Mouse (Mus musculus): ENCODE measurements around the gene Eif2ak1. TPM values are rescaled to one million over a fixed set of nuclear protein-coding genes. Genes with fewer than 3 reads are reported as not detected.

Gene Eif2ak1
- polyA plus RNA-seq, 1 experiment = 13.9 TPM

DNA sequence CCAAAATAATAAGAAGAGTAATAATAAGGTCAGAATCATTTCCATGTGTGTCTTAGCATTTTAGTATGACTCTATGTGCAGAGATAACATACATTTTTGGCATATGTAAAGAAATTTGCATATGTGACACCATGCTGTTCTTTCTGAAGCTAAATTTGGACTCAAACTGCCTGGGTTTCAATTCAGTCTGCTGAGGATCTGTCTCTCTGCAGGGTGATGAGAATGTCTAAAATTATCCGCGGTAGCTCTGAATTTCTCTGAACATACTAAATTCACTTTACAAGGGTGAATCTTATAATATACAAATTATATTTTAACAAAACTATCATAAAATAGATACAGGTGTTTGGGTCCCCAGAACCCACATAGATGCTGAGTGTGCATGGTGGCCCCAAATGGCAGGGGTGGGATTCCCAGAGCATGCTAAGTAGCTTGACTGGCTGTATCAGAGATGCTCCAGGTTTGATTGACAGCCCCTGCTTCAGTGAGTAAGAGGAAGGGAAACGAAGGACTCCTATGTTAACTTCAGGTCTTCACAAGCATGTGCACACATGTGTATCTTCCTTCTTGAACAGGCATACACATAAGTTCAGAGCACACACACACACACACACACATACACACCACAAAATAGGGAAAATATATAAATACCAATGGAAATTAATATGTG, 8.0 kb upstream of the Eif2ak1 start:
- peaks cover 10% of the 10 kb centered on the region for H3K27me3 ChIP-seq (ENCODE audit: control insufficient read depth, insufficient read depth, insufficient read length)
- no peaks in the 10 kb centered on the region for H3K79me3 ChIP-seq (ENCODE audit: low read depth)
- H3ac ChIP-seq (ENCODE audit: control insufficient read depth, insufficient read length, low read depth) = no peak overlapping the region
- H3K4me3 ChIP-seq (ENCODE audit: insufficient read depth, poor library complexity, severe bottlenecking) = no peak overlapping the region
- H3K79me2 ChIP-seq (ENCODE audit: control insufficient read depth, insufficient read depth) = no peaks in the 10 kb centered on the region
- TF ChIP-seq FOSL1 (IDR thresholded peaks at IDR 0.05; ENCODE audit: insufficient read depth, low read length, poor library complexity, severe bottlenecking) (no peak), CEBPB (IDR thresholded peaks at IDR 0.05; ENCODE audit: low read depth) (no peak), MYOG (IDR thresholded peaks at IDR 0.05; ENCODE audit: control insufficient read depth, extremely low read depth, insufficient read length) (no peak)
- H3K36me3 ChIP-seq (ENCODE audit: control insufficient read depth, insufficient read depth) = no peaks in the 10 kb centered on the region

DNA sequence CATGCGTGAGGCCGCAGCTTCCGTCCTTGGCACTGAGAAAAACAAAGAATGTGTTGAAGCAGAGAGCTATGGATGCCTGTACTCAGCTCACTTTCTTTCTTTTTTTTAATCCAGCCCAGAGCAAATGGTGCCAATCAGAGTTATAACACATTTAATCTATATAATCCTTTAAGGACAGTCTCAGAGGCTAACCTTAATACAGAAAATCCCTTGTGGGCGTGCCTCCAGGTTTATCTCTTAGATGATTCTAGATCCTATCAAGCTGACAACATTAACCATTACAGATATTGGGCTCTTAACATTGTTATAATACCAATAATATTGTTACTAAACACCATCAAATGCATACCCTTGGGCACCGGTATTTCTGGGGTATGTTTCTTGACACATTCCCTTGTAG, 5.9 kb upstream of the Eif2ak1 start:
- H3K36me3 ChIP-seq (ENCODE audit: control insufficient read depth, insufficient read depth) = no peaks in the 10 kb centered on the region
- H3K4me3 ChIP-seq (ENCODE audit: insufficient read depth, poor library complexity, severe bottlenecking) = no peak overlapping the region
- TF ChIP-seq FOSL1 (IDR thresholded peaks at IDR 0.05; ENCODE audit: insufficient read depth, low read length, poor library complexity, severe bottlenecking) = no peak
- TF ChIP-seq CEBPB (IDR thresholded peaks at IDR 0.05; ENCODE audit: low read depth) = no peak
- no peak for TF ChIP-seq CTCF (IDR thresholded peaks at IDR 0.05; ENCODE audit: control insufficient read depth, insufficient read depth, insufficient read length)
- TF ChIP-seq MYOG (IDR thresholded peaks at IDR 0.05; ENCODE audit: control insufficient read depth, extremely low read depth, insufficient read length) = no peak
- TF ChIP-seq MAX (IDR thresholded peaks at IDR 0.05) = no peak
- TF ChIP-seq MYOD1 (IDR thresholded peaks at IDR 0.05; ENCODE audit: control insufficient read depth, insufficient read length, low read depth) = no peak
- no peak for TF ChIP-seq USF1 (IDR thresholded peaks at IDR 0.05; ENCODE audit: low read depth)
- no peak overlapping the region for H3ac ChIP-seq (ENCODE audit: control insufficient read depth, insufficient read length, low read depth)
- H3K79me2 ChIP-seq (ENCODE audit: control insufficient read depth, insufficient read depth) = no peaks in the 10 kb centered on the region
- no peaks in the 10 kb centered on the region for H3K79me3 ChIP-seq (ENCODE audit: low read depth)
- H3K27me3 ChIP-seq (ENCODE audit: control insufficient read depth, insufficient read depth, insufficient read length) = peaks cover 5% of the 10 kb centered on the region

DNA sequence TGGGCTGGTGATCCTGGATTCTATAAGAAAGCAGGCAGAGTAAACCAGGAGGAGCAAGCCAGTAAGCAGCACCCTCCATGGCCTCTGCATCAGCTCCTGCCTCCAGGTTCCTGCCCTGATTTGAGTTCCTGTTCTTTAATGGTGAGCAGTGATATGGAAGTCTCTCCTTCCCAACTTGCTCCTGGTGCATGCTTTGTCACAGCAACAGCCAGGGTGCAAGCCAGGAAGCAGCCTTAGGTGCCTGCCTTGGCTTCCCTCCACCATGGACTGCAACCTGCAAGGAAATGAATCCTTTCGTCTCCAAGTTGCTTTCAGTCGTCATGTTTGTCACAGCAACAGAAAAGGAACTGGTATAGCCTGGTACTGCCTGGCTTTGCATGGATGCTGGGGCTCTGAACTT, 3.0 kb upstream of the Eif2ak1 start:
- Histone ChIP-seq H3K79me3 (ENCODE audit: low read depth) (peaks cover 3% of the 10 kb centered on the region), H3K4me3 (ENCODE audit: insufficient read depth, poor library complexity, severe bottlenecking) (no peak overlapping the region), H3K27me3 (ENCODE audit: control insufficient read depth, insufficient read depth, insufficient read length) (no peaks in the 10 kb centered on the region), H3ac (ENCODE audit: control insufficient read depth, insufficient read length, low read depth) (no peak overlapping the region), H3K79me2 (ENCODE audit: control insufficient read depth, insufficient read depth) (peaks cover 17% of the 10 kb centered on the region), H3K36me3 (ENCODE audit: control insufficient read depth, insufficient read depth) (no peaks in the 10 kb centered on the region)
- TF ChIP-seq FOSL1 (IDR thresholded peaks at IDR 0.05; ENCODE audit: insufficient read depth, low read length, poor library complexity, severe bottlenecking) = no peak
- TF ChIP-seq MYOD1 (IDR thresholded peaks at IDR 0.05; ENCODE audit: control insufficient read depth, insufficient read length, low read depth) = no peak
- no peak for TF ChIP-seq MAX (IDR thresholded peaks at IDR 0.05)
- no peak for TF ChIP-seq MYOG (IDR thresholded peaks at IDR 0.05; ENCODE audit: control insufficient read depth, extremely low read depth, insufficient read length)
- TF ChIP-seq USF1 (IDR thresholded peaks at IDR 0.05; ENCODE audit: low read depth) = no peak
- no peak for TF ChIP-seq CTCF (IDR thresholded peaks at IDR 0.05; ENCODE audit: control insufficient read depth, insufficient read depth, insufficient read length)

DNA sequence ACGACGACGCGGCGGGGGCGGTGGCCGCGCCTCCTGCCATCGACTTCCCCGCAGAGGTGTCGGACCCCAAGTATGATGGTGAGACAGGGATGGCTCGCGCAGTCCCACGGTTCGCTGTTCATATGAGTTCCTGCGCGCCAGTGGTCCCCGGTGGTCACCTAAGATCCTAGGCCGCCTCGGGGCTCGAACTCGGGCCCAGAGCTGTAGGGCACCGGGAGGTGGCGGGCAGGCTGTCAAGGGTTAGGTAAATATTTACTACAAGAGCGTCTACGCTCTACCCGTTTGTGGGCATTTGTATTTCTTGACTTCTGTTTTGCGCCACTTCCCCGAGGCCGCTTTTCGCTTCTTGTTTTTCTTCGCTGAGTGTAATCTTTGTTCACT, 333 bp downstream of the Eif2ak1 start:
- no peaks in the 10 kb centered on the region for H3K36me3 ChIP-seq (ENCODE audit: control insufficient read depth, insufficient read depth)
- H3K79me2 ChIP-seq (ENCODE audit: control insufficient read depth, insufficient read depth) = peaks cover 36% of the 10 kb centered on the region
- TF ChIP-seq CTCF (IDR thresholded peaks at IDR 0.05; ENCODE audit: control insufficient read depth, insufficient read depth, insufficient read length) (no peak), CEBPB (IDR thresholded peaks at IDR 0.05; ENCODE audit: low read depth) (no peak), MAX (IDR thresholded peaks at IDR 0.05) (no peak), FOSL1 (IDR thresholded peaks at IDR 0.05; ENCODE audit: insufficient read depth, low read length, poor library complexity, severe bottlenecking) (no peak), MYOD1 (IDR thresholded peaks at IDR 0.05; ENCODE audit: control insufficient read depth, insufficient read length, low read depth) (no peak)
- peak overlapping the region; percentile 71 for H3K4me3 ChIP-seq (ENCODE audit: insufficient read depth, poor library complexity, severe bottlenecking)
- peaks cover 16% of the 10 kb centered on the region for H3K79me3 ChIP-seq (ENCODE audit: low read depth)
- H3K27me3 ChIP-seq (ENCODE audit: control insufficient read depth, insufficient read depth, insufficient read length) = no peaks in the 10 kb centered on the region
- H3ac ChIP-seq (ENCODE audit: control insufficient read depth, insufficient read length, low read depth) = peak overlapping the region; percentile 98

DNA sequence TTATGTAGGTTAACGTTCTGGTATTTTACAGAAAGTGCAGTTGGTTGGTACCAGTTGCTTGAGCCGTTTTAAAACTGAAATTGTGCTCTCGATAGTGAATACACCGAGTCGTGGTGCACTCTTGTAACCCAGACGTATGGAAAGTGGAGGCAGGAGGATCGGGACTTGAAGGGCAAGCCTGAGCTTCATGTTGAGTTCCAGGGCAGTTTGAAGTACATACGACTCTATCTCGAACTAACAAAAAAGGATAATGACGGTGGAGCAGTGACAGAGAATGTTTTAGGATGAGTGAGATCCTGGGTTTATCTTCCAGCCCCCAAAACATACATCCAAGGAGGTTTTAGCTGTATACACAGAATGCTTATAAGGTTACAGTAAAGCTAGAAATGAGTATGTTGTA, 873 bp downstream of the Eif2ak1 start:
- Histone ChIP-seq H3K36me3 (ENCODE audit: control insufficient read depth, insufficient read depth) (no peaks in the 10 kb centered on the region), H3K4me3 (ENCODE audit: insufficient read depth, poor library complexity, severe bottlenecking) (peak overlapping the region; percentile 71), H3ac (ENCODE audit: control insufficient read depth, insufficient read length, low read depth) (peak overlapping the region; percentile 57), H3K79me3 (ENCODE audit: low read depth) (peaks cover 16% of the 10 kb centered on the region), H3K27me3 (ENCODE audit: control insufficient read depth, insufficient read depth, insufficient read length) (no peaks in the 10 kb centered on the region), H3K79me2 (ENCODE audit: control insufficient read depth, insufficient read depth) (peaks cover 36% of the 10 kb centered on the region)
- TF ChIP-seq MYOD1 (IDR thresholded peaks at IDR 0.05; ENCODE audit: control insufficient read depth, insufficient read length, low read depth) (no peak), USF1 (IDR thresholded peaks at IDR 0.05; ENCODE audit: low read depth) (no peak), MAX (IDR thresholded peaks at IDR 0.05) (no peak), CTCF (IDR thresholded peaks at IDR 0.05; ENCODE audit: control insufficient read depth, insufficient read depth, insufficient read length) (no peak), CEBPB (IDR thresholded peaks at IDR 0.05; ENCODE audit: low read depth) (no peak), MYOG (IDR thresholded peaks at IDR 0.05; ENCODE audit: control insufficient read depth, extremely low read depth, insufficient read length) (no peak), FOSL1 (IDR thresholded peaks at IDR 0.05; ENCODE audit: insufficient read depth, low read length, poor library complexity, severe bottlenecking) (no peak)

DNA sequence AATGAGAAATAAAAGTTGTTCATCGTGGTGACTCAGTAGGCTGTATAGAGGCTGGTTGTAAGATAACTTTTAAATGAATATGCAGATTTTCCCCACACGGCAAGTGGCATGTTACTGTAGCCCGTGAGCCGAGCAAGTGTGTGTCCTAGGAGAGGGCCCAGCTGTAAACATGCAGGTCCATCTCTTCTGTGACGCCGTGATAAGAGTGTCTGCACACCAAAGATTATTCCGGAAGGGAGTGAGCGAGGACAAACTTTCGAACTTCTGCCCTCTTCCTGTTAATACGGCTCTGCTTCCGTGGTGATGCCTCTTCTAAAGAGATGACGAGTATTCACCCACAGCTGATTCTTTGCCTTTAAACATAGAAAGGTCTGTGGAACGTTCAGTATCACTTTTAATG, 1.4 kb downstream of the Eif2ak1 start:
- no peaks in the 10 kb centered on the region for H3K36me3 ChIP-seq (ENCODE audit: control insufficient read depth, insufficient read depth)
- no peak overlapping the region for H3K4me3 ChIP-seq (ENCODE audit: insufficient read depth, poor library complexity, severe bottlenecking)
- no peak overlapping the region for H3ac ChIP-seq (ENCODE audit: control insufficient read depth, insufficient read length, low read depth)
- no peaks in the 10 kb centered on the region for H3K27me3 ChIP-seq (ENCODE audit: control insufficient read depth, insufficient read depth, insufficient read length)
- no peak for TF ChIP-seq MYOG (IDR thresholded peaks at IDR 0.05; ENCODE audit: control insufficient read depth, extremely low read depth, insufficient read length)
- TF ChIP-seq CTCF (IDR thresholded peaks at IDR 0.05; ENCODE audit: control insufficient read depth, insufficient read depth, insufficient read length) = no peak
- TF ChIP-seq FOSL1 (IDR thresholded peaks at IDR 0.05; ENCODE audit: insufficient read depth, low read length, poor library complexity, severe bottlenecking) = no peak
- no peak for TF ChIP-seq CEBPB (IDR thresholded peaks at IDR 0.05; ENCODE audit: low read depth)
- H3K79me2 ChIP-seq (ENCODE audit: control insufficient read depth, insufficient read depth) = peaks cover 36% of the 10 kb centered on the region
- peaks cover 16% of the 10 kb centered on the region for H3K79me3 ChIP-seq (ENCODE audit: low read depth)

Data from C2C12 (cell line).